Mouse (Mus musculus): ENCODE data around the gene Zbtb8b.

Zbtb8b gene

GRCm38 (mm10) chr4:129375821-129376220, 64.8 kb downstream of the Zbtb8b start:
- no peak for DNase-seq (ENCODE audit: low read depth)
